Mouse (Mus musculus): ENCODE measurements around the gene Tmem208.
A peak's percentile ranks its signal among the peaks of the same experiment; 100 is the strongest.

DNA sequence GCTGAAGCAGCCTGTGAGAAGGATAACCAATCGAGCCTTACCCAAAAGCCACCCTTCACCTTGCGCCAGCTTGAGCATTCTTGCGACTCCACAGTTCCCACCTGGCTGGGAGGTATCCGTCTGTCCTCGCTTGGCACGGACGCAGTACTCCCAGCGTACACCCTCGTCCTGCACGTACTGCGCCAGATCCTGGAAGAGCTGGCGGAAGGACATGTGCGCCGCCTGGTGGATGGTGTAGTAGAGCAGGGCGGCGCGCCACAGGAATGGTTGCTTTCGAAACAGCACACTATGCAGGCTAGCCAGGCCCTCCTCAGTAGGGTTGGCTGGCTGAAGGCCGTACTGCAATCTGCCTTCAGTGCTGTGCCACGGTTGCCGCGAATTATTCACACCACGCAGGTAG, 43.1 kb upstream of the Tmem208 start:
- no peak for TF ChIP-seq POLR2A (IDR thresholded peaks at IDR 0.05; ENCODE audit: low read depth, low read length)
- TF ChIP-seq CTCF (conservative IDR thresholded peaks at IDR 0.05; ENCODE audit: insufficient read depth, insufficient read length, low read depth, low read length): peak; percentile 91
